Mouse (Mus musculus) monocyte, adult 2 months (primary cell): ENCODE data around the gene Prdx2.

Experiments
- DNase-seq, 2 experiments: peaks; one replicate each; pipeline ENCODE4 v3.0.0; 2022; ENCODE audit warnings: low spot score in 2 of 2, low read depth in 1 of 2

Gene Prdx2

DNA sequence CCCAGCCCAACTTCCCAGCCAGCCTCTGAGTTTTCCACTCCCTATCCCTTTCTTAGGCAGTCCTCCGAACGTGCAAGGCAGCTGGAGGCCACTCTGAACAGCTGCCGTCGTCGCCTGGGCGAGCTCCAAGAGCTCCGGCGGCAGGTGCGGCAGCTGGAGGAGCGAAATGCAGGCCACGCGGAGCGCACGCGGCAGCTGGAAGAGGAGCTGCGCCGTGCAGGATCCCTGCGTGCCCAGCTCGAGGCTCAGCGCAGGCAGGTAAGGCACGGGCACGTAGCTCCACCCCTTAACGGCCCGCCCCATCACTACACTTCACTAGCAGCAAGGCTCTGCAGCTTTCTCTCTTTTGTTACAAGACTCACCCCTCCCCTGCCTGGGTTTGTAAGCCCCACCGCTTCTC, 26.3 kb downstream of the Prdx2 start:
- DNase-seq, result no peak

DNA sequence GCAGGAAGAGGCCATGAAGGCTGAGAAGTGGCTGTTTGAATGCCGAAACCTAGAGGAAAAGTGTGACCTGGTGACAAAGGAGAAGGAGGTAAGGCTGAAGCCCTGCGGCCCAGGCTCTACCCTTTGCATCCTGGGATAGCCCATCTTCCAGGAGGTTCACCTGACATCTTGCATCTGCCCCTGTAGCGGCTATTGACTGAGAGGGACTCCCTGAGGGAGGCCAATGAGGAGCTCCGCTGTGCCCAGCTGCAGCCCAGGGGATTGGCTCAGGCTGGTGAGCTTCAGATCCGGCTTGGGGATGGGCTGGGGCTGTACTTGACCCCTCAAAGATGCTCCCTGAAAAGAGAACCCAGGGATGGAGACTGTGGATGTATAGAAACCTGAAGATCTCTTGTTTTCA, 27.6 kb downstream of the Prdx2 start:
- DNase-seq, result no peak

DNA sequence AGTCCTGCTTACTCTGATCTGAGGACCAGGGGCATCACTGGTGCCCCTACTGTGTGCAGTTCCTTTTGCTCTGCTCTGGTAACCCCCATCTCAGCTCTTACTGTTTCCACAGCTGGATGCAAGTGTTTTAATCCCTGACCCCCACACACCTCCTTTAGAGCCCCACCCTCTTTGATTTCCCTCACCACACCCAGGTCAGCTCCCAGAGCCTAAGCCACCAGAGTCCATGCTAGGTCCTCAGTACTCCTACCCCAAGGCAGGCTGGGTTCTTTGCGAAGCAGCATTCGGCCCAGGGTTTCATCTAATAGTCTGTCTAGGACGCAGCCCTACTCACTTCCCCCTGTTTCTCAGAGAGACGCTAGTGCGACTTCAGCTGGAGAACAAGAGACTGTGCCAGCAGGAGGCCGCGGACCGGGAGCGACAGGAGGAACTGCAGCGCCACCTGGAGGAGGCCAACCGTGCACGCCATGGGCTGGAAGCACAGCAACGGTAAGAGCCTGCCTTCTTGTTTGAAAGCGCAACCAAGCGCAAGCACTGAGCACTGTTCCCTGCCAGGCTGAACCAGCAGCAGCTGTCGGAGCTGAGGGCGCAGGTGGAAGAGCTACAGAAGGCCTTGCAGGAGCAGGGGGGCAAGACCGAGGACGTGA, 28.4 kb downstream of the Prdx2 start:
- DNase-seq, result peak; percentile 85 to 90

DNA sequence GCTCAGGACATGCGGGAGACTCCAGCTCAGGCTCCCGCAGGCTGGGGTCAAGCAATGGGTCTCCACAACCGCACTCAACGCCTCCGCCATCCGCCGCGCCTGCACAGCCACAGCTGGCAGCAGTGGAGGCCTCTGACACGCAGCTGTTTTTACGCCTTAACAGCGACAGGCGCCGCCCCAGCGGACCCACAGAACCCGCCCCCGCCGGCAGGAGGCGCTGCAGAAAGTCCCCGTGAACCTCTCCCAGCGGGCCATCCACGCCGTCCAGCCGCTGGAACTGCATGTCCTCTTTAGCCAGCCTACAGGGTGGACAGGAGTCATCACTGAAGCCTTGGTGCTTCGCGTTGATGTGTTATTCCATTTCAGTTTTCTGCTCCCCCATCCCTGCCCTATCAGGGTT, 38.3 kb downstream of the Prdx2 start:
- DNase-seq, result peak in 1 of 2 experiments; percentile 55

DNA sequence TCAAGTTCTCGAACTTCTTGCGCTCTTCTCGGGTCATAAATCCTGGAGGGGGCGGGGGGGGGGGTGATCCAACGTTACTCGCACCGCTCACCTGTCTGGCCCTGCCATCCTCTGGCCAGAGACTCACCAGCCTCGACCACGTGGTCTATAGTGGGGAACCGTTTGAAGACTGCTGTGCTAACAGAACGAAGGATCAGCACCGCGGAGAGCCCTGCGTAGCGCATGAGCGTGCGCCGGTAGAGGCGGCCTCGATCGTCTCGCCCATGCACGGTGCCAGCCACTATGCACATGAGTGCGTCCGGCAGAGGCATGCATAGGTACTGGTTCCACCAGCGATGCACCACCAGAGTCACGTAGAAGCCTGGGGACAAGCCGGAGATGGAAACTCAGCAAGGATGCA, 41.9 kb downstream of the Prdx2 start:
- DNase-seq, result no peak

DNA sequence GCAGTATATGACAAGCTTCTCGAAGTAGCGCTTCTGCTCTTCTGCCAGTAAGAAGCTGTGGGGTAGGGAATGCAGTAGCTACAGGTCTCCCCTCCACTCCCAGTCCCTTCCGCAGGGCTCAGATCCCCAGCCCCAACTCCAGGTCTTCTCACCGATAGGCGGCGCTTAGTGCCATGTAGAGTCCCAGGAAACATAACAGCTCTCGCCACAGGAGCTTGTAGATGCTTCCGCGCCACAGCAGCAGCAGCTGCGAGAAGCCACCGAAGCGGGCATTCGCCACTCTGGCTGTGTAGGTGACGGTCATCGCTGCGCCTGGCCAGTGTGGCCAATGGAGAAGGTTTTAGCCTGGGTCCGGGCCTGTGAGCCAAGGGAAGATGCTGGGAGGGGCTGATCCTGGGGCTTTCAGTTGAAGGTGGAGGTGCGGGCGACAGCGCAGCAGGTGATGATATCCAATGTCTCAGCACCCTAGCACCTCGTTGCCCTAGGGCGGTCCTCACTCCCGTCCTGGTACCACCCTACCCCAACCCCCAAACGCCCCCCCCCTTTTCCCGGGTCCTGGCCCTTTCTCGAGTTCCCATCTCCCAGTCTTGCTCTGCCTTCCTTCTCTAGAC, 43.9 kb downstream of the Prdx2 start:
- peak; percentile 36 to 68 for DNase-seq

DNA sequence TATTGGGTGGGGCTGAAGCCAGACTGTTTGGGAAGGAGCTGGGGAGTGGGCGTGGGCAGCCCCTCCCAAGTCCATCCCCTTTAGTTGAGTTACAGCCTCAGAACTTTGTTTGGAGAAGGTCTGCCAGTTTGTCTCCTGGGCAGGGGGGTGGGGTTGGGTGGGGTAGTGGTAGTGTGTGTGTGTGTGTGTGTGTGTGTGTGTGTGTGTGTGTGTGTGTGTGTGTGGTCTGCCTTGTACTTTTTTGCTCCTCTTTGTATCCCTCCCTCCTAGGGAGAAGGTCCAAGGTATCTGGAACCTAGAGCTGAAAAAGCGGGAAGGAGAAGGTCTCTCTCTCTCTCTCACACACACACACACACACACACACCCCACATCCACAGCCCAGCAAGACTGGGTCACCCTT, 45.0 kb downstream of the Prdx2 start, which contains the start of gene Best2:
TSS of gene Best2 (minus strand) at position 101 of the 400 bp plus-strand sequence.
- DNase-seq, result no peak

DNA sequence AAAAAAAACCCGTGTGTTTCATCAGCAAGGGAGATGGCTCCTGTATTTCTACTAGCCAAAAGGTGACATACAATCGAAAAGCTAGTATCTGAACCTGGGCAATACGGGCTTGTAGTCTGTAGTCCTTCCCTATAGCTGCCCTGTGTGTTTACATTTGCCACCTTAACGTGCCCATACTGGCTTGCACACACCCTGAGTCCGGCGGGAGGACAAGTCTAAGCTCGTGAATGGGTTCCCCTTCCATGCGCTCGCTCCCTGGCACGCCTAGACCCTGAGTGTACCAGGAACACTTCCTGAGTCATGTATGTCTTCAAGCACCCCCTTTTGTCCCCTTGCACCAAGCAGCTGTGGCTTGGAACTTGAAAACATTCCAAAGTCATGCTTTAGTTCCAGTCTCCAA, 47.3 kb downstream of the Prdx2 start:
- DNase-seq, result no peak

DNA sequence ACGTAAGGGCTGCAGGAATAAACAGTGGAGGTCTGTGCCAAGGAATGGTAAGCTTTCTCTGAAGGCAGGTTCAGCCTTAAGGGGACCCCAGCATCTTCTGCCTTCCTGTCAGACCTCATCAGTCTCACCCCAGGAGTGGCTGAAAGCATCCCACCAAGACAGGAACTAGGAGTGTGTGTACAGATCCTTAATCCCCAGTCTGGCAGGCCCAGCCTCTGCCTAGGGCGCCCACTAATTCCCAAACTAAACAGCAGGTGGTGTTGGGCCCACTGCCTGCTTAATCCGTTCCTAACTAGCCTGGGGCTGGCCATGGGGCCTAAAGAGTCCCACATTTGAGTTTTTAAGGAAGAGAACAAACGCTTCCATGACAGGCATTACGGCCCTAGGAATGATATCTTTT, 47.8 kb downstream of the Prdx2 start:
- no peak for DNase-seq

DNA sequence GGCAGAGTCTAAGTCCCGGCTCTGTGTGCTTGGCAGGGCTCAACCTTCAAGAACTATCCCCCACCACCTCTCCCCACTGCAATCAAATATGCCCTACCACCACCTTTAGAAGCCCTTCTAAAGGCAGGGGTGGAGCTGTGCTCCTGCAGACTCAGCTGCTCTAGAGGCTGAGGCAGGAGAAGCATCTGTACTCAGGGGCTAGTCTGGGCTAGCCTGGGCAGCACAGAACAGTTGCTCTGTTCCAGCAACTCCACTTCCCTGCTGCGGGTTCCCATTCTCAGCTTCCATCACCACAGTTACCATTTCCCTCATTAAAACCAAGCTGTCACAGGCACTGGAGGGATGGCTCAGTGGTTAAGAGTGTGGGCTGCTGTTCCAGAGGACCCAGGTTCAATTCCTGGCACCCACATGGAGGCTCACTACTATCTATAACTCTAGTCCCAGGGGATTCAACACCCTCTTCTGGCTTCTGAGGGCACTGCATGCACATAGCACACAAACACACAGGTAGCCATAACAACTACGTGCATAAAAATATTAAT, 52.2 kb downstream of the Prdx2 start:
- DNase-seq, result no peak

DNA sequence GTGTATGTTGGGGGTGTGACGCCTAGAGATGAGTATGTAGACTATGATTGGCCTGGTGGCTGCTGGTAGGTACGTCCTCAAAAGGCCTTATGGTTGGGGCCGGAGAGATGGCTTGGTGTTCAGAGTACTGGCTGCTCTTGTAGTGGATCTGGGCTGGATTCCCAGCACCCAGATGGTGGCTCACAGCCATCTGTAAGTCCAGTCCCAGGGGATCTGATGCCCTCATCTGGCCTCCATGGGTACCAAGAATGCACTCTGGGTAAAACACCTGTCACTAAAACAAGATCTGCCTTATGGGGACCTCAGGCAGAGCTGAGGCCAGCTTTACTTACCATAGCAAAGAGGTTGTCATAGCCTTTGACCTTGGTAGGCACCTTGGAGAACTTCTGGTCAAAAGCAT, 54.5 kb downstream of the Prdx2 start:
- DNase-seq, result no peak
